Mouse (Mus musculus): ENCODE data around the gene Clta.

- TF ChIP-seq EP300 (IDR thresholded peaks at IDR 0.05; ENCODE audit: low read length) (no peak), POLR2A (IDR thresholded peaks at IDR 0.05; ENCODE audit: low read depth, low read length) (no peak), ETS1 (conservative IDR thresholded peaks at IDR 0.05; ENCODE audit: low read depth, low read length) (no peak), USF1 (IDR thresholded peaks at IDR 0.05; ENCODE audit: low read depth, low read length) (no peak), CHD1 (IDR thresholded peaks at IDR 0.05; ENCODE audit: low read depth, low read length) (no peak), CTCF (conservative IDR thresholded peaks at IDR 0.05 in 1 of 2, IDR thresholded peaks at IDR 0.05 in 1 of 2; ENCODE audit: low read depth in 2 of 2, low read length in 2 of 2) (no peak), ELF1 (IDR thresholded peaks at IDR 0.05; ENCODE audit: low read depth, low read length) (no peak), E2F4 (IDR thresholded peaks at IDR 0.05; ENCODE audit: insufficient replicate concordance, low read depth, low read length) (no peak)
Observed at GRCm38 (mm10) chr4:43988976-43989375, 15.3 kb upstream of the Clta start.

Measured in CH12.LX (cell line).